Mouse (Mus musculus): Measurements from ENCODE around the gene Rapgef3.

- TF ChIP-seq GATA1 (IDR thresholded peaks at IDR 0.05; ENCODE audit: borderline replicate concordance, low read length) (no peak), FLI1 (IDR thresholded peaks at IDR 0.05; ENCODE audit: low read length) (no peak)
Observed at GRCm38 (mm10) chr15:97811307-97811706, 43.5 kb upstream of the Rapgef3 start.
